Mouse (Mus musculus): ENCODE measurements around the gene Tex16. TPM values are rescaled to one million over a fixed set of nuclear protein-coding genes. Genes with fewer than 3 reads are reported as not detected.

Tex16 gene
- total RNA-seq (2022), result not detected

DNA sequence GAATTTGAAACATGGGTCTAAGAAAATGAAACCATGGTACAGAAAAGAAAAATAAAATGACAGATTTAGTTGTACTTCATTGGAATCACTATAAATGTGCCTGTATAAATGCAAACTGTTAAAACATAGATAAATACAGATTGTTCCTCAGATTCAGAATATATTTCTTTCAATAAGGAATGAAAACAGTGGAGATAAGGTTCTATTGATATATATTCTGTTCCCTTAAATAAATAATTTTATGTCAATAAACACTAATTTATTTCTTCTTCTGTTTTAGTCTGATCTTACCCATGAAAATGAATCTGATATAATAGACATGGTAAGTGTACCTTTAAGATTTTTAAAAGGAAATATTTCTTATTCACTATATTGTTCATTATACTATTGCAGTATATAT, at the start of gene Tex16:
Tex16 (plus strand) TSS at position 301 of the 400 bp plus-strand sequence.
- DNase-seq (ENCODE audit: low spot score), result no peak

- DNase-seq (ENCODE audit: low spot score), result no peak
Measured at GRCm38 (mm10) chrX:111999661-112000060, 11.1 kb upstream of the Tex16 start.

Other genes starting within 250 kb of the Tex16 start
- gene Gm45194, start 119.6 kb upstream of the Tex16 start, total RNA-seq (2022), result not detected
- gene 4933403O08Rik, start 228.0 kb downstream of the Tex16 start, total RNA-seq (2022), result not detected